Mouse (Mus musculus) bone marrow macrophage, adult 2 months (primary cell): ENCODE measurements around the gene Ttll5.

Source experiments
- CTCF ChIP-seq: IDR thresholded peaks from 2 replicates; pipeline ENCODE4 v1.5.1; 2012; ENCODE audit warnings: low read depth, mild to moderate bottlenecking, low read length, moderate library complexity
- POLR2A ChIP-seq: IDR thresholded peaks from 2 replicates; pipeline ENCODE4 v1.6.1; 2012; ENCODE audit warnings: mild to moderate bottlenecking, low read depth, low read length, borderline replicate concordance

GRCm38 (mm10) chr12:86012195-86012594 is 187.7 kb downstream of the Ttll5 start:
- no peak for TF ChIP-seq CTCF
- TF ChIP-seq POLR2A: no peak
